Mouse (Mus musculus): ENCODE results near the gene Cript. TPM values are rescaled to one million over a fixed set of nuclear protein-coding genes. Genes with fewer than 3 reads are reported as not detected.
"Not testable (repeated sequence)": the region's sequence is repeated elsewhere in the genome, so short reads cannot be mapped to it uniquely, and the experiment has no call there.

Cript gene
- polyA plus RNA-seq, 1 experiment from 2014 or later: 240 TPM

GRCm38 (mm10) chr17:87073470-87073869 is 48.1 kb downstream of the Cript start:
- Histone ChIP-seq H3K9me3 (no peaks in the 10 kb centered on the region), H3K27me3 (no peaks in the 10 kb centered on the region), H3K4me2 (replicated peaks) (no peak overlapping the region), H3K4me1 (no peaks in the 10 kb centered on the region), H3K36me3 (no peaks in the 10 kb centered on the region), H3K4me3 (no peak overlapping the region), H3K9ac (replicated peaks) (no peak overlapping the region), H3K27ac (replicated peaks) (no peak overlapping the region)
- no peak for ATAC-seq (replicated peaks)

GRCm38 (mm10) chr17:87078217-87078616 is 52.9 kb downstream of the Cript start:
- not testable (repeated sequence) for H3K4me3 ChIP-seq; ATAC-seq (replicated peaks); H3K4me2 ChIP-seq (replicated peaks); H3K9ac ChIP-seq (replicated peaks); H3K27me3 ChIP-seq; H3K36me3 ChIP-seq; H3K27ac ChIP-seq (replicated peaks); H3K4me1 ChIP-seq; H3K9me3 ChIP-seq
- WGBS: 93% methylated on average over 17 of the region's 17 CpGs

GRCm38 (mm10) chr17:87080724-87081123 is 55.4 kb downstream of the Cript start:
- Histone ChIP-seq H3K4me3 (no peak overlapping the region), H3K9me3 (no peaks in the 10 kb centered on the region), H3K4me2 (replicated peaks) (no peak overlapping the region), H3K36me3 (no peaks in the 10 kb centered on the region), H3K9ac (replicated peaks) (no peak overlapping the region), H3K27me3 (no peaks in the 10 kb centered on the region), H3K27ac (replicated peaks) (no peak overlapping the region), H3K4me1 (no peaks in the 10 kb centered on the region)
- no peak for ATAC-seq (replicated peaks)
- WGBS: 91% methylated on average over 7 of the region's 7 CpGs

GRCm38 (mm10) chr17:87082547-87082946 is 57.2 kb downstream of the Cript start:
- ATAC-seq (replicated peaks): no peak

GRCm38 (mm10) chr17:87083671-87084070 is 58.3 kb downstream of the Cript start:
- H3K9me3 ChIP-seq: no peaks in the 10 kb centered on the region

More at GRCm38 (mm10) chr17:87082547-87082946, 57.2 kb downstream of the Cript start:
- Histone ChIP-seq H3K9ac (replicated peaks) (no peak overlapping the region), H3K4me2 (replicated peaks) (no peak overlapping the region), H3K9me3 (no peaks in the 10 kb centered on the region), H3K4me1 (no peaks in the 10 kb centered on the region), H3K4me3 (no peak overlapping the region), H3K36me3 (no peaks in the 10 kb centered on the region), H3K27me3 (no peaks in the 10 kb centered on the region), H3K27ac (replicated peaks) (no peak overlapping the region)
- 82% methylated on average over 4 of the region's 4 CpGs for WGBS

More at GRCm38 (mm10) chr17:87083671-87084070, 58.3 kb downstream of the Cript start:
- no peak overlapping the region for H3K4me2 ChIP-seq (replicated peaks)
- no peak for ATAC-seq (replicated peaks)
- H3K9ac ChIP-seq (replicated peaks): no peak overlapping the region
- H3K27me3 ChIP-seq: no peaks in the 10 kb centered on the region
- H3K4me3 ChIP-seq: no peak overlapping the region
- no peaks in the 10 kb centered on the region for H3K36me3 ChIP-seq
- WGBS: 91% methylated on average over 5 of the region's 5 CpGs
- H3K4me1 ChIP-seq: no peaks in the 10 kb centered on the region
- no peak overlapping the region for H3K27ac ChIP-seq (replicated peaks)

Other genes starting within 250 kb of the Cript start
- gene Tmem247, start 108.2 kb upstream of the Cript start, polyA plus RNA-seq (2015; fragmentation: Nextera tagmentation; extraction: Ambion mirVana): not detected in 2 replicates
- gene Atp6v1e2, start 77.7 kb upstream of the Cript start, polyA plus RNA-seq (2015; fragmentation: Nextera tagmentation; extraction: Ambion mirVana): 0.19 TPM in 1 of 2 replicates, not detected in the other
- 4.9 and 5.3 TPM in 2 replicates for gene Rhoq, start 62.5 kb upstream of the Cript start, polyA plus RNA-seq (2015; fragmentation: Nextera tagmentation; extraction: Ambion mirVana)
- 30.2 and 33.0 TPM in 2 replicates for gene Pigf, start 144 bp upstream of the Cript start, polyA plus RNA-seq (2015; fragmentation: Nextera tagmentation; extraction: Ambion mirVana)
- gene Socs5, start 82.1 kb downstream of the Cript start, polyA plus RNA-seq (2015; fragmentation: Nextera tagmentation; extraction: Ambion mirVana): 11.0 and 12.0 TPM in 2 replicates
- gene Mcfd2, start 240.4 kb downstream of the Cript start, polyA plus RNA-seq (2015; fragmentation: Nextera tagmentation; extraction: Ambion mirVana): 53.3 and 53.8 TPM in 2 replicates

All from forebrain, embryonic 15.5 days (tissue).